Mouse (Mus musculus) erythroid progenitor cell, adult 5-6 weeks (primary cell): ENCODE measurements around the gene St6galnac3. TPM values are rescaled to one million over a fixed set of nuclear protein-coding genes. Genes with fewer than 3 reads are reported as not detected.

ENCODE experiments used
- ATAC-seq: replicated peaks from 2 replicates; pipeline ENCODE4 v1.8.0; 2016; ENCODE audit warnings: moderate number of reproducible peaks, mild to moderate bottlenecking, moderate TSS enrichment, inconsistent platforms; ENCODE audit not compliant: poor library complexity, low FRiP score, severe bottlenecking
- total RNA-seq, 2 experiments: library from RNA; stranded (forward) in 1 of 2; stranded (reverse) in 1 of 2; fragments of 150-400 nt in 1 of 2; fragments of 186-747, 209-891 nt in 1 of 2; gene quantifications; 2 replicates each; pipeline versions ENCODE4 v1.2.3 to v1.2.4; 2015 to 2017; ENCODE audit warnings: low replicate concordance in 2 of 2

St6galnac3 gene
- total RNA-seq, 2 experiments from 2014 or later: 5.4 to 10.7 TPM

DNA sequence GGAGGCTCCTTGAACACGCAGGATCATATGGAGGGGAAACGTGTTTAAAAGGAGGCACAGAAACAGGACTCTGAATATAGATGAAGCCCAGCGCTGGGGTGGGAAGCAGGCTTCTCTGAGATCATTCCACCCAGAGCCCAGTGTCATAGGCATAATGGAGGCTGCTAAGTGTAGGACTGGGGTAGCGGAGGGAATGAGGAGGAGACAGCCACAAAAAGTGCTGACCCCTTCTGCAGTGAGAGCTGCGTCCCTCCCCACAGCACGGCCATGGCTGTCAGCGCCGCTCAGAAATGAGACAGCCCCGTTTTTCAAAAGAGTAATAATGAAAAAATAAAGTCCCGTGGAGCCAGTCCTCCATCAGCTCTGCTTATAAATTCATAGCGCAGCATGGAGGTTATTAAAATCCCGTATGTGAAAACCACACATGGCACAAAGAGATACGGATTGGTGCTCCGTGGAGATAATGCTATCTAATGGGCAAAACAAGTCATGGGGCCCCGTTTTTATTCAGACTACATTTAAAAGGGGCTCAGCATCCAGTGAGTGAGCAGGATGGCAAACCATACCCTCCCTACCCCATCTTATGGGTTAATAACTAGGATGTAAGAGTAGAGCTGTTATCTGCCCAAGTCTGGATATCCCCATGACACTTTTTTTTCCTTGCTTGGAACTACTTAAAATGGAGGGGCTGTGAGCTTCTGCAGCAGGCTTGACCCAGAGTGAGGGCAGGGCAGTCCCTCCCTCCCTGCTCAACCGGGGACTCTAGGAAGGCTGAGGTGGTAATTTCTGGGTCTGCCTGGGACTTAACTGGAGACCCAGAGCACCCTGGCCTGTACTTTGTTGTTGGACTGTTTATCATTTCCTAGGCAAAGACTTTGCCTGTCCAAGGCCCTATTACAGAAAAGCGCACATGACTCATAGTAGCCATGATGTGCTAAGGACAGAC is 288.6 kb downstream of the St6galnac3 start:
- no peak for ATAC-seq

DNA sequence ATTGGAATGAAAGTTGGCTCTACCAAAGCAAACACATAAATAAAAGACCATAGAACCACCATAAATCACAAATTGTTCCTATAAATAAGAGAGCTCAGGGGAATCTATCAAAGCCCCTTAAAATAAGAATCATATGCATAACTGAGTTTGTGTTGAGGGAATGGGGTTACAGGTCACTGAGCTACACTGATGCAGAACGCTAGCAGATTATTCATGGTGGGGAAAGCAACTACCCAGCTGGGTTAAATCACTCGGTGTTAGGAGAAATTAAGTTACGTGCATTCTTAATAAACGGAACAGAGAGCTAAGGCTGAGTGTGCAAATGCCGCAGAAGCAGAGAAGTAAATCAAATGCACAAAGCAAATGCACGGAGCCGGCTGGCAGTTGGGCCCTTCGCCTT is 292.0 kb downstream of the St6galnac3 start:
- no peak for ATAC-seq

DNA sequence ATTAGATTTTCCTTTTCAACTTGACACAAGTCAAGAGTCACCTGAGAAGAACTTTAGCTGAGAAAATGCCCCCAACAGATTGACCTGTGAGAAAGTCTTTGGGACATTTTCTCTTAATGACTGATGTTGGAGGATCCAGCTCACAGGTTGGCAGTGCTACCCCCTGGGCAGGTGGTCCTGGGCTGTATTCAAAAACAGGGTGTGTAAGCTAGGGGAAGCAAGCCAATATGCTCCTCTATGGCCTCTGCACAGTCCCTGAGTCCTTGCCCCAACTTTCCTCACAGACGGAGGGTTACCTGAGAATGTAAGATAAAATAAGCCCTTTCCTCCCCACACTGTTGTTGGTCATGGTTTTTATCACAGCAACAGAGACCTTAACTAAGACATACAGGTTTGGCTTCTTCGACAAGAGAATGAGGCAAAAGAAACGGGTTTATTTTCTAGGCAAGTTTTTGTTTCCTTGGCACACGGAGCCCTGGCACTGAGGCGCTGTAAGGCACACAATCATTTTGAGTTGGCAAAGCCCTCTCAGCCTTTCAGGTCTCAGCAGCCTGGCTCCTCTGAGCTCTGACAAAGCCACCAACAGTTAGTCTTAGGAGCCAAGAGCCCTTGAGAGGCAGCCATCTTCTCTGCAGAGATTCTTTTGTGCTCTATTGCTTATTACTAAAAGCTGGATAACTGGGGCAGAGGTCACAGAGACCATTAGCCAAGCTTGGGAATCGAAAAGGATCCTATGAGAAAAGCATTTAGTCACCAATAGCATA is 292.7 kb downstream of the St6galnac3 start:
- ATAC-seq: no peak

DNA sequence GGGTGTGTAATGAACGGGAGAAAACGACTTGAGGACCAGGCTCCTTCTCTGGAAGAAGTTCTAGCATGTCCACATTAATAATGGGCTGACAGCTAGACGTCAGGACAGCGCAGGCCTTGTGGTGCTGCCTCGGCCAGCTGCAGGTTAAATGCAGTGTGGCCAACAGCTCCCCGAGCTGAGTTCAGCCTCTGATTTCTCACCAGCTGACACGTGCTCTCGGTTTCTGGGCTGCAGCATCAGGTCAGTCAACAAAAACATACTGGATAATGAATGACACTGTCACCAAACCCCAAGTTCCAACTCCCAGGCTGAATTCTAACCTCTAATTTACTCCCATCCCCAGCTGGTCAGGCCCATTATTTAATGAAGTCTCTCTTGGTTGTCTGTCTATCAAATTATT is 295.1 kb downstream of the St6galnac3 start:
- ATAC-seq: no peak

DNA sequence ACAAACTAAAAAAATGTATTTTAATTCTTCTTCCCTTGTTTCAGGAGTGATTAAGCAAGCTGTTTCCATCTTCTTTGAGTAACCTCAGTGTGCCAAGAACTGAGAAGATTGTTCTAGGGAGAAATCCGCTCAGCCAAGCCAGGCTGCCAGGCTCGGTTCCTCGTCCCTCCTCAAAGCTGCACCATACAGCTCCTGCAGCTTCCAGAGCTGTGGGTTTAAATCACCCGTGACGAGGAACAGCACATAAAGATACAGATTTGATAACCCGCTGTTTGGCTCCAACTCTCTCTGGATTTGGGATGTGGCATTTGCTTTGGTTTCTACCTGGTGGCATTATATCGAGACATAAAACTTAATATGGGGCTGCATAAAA is 303.1 kb downstream of the St6galnac3 start:
- no peak for ATAC-seq

DNA sequence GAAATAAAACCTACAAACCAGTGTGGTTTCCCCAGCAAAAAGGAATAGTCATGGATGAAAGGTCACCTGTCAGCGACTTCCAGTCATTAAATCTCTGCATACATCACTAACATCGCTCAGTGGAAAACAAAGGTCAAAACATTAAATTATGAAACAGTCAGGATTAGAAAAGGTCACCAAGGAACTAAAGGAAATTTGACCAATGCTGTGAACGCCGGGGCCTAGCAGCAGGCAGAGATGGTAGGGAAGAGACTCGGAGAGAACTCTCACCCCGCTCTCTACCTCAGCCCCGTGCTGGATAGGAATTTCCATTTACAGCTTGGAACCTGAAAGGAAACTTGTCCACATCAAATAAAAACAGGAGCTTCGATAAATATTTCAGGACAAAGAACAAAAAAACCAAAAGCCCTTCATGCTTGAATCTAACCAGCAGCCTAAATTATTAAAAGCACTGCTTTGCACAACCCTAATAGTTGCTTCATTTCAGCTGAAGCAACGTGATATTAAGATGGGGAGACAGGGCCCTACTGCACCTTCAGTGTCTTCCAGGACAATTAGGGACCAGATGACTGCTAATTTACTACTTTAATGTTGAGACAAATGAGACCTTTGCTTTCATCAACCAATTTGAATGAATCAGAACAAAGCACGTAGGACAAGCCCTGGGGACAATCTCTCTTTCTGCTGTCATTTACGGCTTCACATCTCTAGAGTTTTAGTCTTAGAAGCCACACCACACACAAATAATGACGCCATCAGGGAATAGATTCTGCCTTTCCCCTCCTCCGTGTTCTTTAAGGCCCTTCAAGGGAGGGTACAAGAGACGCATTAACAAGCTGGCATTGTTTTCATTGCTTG is 303.7 kb downstream of the St6galnac3 start:
- no peak for ATAC-seq

DNA sequence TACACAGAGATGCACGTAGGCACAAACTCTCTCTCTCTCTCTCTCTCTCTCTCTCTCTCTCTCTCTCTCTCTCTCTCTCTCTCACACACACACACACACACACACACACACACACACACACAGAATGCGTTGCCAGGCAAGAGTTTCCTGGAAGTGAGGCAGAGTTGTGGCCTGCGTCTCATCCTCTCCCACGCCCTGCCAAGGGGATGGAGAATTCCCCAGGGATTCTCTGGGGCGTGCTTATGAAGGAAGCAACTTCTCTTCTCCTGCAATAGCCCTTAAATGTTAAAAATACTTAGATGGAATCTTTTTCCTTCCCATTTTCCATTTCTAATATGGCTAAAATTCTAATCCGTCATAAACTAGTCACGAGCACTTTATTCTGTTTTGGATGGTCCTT is 305.6 kb downstream of the St6galnac3 start:
- no peak for ATAC-seq

DNA sequence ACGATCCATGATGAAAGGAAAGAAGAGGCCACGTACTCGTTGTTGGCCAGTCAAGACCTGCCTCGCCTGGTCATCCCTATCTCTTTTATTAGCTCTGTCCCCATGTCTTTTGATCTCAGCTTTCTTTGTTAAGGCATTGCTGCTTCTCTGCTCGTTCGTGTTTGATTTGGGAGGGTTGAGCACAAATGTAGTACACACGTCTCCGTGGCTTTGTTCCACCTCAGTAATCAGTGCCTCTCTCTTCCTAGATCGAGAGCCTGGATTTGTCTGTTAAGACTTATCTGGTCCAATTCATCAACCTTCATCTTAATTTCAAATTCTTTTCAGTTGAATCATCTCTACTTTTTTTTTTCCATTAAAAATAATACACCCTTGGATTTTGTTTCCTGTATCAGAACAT is 308.0 kb downstream of the St6galnac3 start:
- ATAC-seq: no peak

DNA sequence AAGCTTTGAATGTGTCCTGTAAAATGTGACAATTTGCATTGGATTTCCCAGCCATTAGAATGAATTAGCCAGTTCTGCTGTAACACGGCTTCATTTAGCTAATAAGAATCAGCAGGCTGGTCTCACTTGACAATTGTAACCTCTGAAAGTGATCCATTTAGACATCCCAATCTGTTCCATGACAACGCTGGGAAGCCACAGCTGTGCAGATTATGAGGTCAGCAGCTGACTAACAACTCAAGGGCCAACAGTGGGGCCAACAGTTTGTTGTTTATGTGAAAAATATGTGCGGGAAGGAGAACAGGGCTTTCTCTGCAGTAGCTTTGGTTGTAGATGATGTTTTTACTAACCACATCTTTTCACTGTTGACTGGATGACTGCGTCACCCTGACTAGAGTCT is 308.6 kb downstream of the St6galnac3 start:
- ATAC-seq: no peak

DNA sequence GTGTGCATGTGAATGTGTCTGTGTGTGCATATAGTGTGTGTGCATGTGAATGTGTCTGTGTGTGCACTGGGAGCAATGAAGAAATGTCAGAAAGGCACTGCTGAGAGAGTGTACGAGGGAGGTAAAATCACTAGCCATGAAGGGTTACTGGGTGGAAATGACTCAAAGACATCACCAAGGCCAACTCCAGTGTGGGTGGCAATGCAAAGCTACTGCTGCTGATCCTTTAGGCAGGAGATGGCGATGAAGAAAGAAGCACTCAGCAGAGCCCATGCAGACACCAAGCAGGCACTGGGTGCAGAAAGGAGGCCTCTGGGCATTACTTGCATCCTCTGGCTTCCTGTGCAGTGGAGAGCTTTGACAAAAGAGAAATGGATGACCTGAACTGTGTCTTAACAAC is 310.8 kb downstream of the St6galnac3 start:
- ATAC-seq: no peak

DNA sequence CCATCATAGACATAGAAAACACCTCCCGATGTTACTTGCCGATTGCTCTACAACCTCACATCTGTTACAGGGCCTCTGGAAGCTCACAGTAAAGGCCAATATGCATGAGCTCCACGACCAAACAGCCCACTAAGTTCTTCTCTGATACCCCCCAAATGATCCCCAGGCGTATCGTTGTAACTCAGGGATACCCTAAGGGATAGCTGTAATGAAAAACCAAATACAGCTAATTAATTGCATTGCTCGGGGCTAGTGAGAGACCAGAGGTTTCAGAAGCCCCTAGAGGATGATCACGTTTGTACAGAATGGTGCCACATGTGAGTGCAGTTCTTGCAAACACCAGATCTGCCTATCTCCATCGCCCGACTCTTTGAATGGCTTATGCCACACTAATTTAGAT is 315.7 kb downstream of the St6galnac3 start:
- no peak for ATAC-seq

DNA sequence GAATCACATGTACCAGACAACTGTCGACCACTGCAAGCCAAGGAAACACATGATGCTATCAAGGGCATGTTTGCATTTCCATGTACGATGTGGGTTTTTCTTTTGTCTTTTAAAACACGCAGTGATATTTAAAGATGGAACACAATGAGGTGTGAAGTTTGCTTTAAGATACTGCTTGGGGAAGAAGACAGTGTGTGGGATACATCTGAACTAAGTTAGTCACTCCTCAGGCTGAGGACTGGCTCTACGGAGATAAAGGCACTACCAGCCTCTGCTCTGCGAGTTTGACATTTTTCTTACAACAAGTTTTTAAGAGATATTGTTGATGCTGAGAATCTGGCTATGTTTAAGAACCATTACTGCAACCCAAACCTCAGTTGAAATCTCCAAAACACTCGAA is 316.6 kb downstream of the St6galnac3 start:
- ATAC-seq: no peak

DNA sequence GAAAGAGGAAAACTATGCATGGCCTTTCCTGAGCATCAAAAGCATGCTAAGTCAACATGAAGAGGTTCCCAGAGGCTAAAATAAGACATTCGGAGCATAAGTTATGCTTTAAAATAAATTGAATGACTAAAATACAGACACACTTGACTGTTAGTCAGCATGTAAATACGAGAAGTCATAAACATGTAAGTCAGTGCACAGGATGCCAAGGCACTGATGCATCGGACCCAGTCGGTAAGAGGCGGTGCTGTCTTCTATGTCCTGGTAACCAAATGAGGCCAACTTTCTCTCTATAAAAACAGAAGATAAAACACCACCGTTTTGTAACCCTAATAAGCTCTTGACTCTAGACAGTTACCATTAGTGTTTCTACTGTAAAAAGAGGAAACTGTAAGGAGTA is 317.3 kb downstream of the St6galnac3 start:
- no peak for ATAC-seq

DNA sequence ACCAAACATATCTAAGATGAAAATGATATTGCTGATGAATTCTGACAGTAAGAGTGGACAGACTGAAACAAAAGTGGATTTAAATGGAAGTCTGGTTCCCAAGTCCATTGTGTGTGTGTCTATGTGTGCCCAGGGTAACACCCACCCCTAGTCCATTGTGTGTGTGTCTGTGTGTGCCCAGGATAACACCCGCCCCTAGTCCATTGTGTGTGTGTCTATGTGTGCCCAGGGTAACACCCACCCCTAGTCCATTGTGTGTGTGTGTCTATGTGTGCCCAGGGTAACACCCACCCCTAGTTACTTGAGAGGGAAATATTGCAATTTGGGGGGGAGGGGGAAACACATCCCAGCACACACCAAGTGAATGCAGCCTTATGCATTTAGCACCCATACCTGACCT is 318.1 kb downstream of the St6galnac3 start:
- ATAC-seq: no peak

DNA sequence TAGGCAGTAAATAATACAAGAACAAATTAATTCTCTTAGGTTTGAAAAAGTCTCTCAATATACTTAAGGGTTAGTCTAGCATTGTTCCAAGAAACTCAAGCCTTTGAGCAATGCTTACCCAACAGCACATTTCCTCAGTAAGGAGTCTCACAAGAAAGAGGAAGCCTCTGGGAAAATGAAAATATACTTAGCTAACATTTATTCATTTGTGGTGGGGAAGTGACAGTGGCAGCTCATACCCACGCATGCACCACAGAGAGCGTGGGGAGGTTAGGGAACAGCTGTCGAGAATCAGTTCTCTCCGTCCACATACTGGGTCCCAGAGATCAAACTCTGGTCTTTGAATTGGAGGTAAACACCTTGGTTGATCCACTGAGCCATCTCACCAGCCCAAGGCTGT is 318.8 kb downstream of the St6galnac3 start:
- no peak for ATAC-seq

DNA sequence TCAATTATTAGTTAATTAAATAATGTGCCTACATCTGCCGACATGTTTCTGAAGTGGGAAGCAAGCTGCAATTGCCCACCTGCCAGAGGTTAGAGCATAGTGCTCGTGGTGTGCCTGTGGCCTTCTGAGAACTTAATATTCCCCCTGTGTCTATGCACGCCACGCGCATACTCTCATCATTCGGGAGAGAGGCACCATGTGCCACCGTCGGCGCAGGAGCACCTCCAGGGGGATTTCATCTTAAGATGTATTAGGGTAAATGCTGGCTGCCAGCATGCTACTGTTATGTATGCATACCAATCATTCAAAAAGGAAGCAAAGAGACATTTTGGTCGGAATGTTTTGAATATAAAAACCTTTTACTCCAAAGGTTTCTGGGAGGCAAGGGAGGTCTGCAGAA is 319.3 kb downstream of the St6galnac3 start:
- ATAC-seq: no peak

DNA sequence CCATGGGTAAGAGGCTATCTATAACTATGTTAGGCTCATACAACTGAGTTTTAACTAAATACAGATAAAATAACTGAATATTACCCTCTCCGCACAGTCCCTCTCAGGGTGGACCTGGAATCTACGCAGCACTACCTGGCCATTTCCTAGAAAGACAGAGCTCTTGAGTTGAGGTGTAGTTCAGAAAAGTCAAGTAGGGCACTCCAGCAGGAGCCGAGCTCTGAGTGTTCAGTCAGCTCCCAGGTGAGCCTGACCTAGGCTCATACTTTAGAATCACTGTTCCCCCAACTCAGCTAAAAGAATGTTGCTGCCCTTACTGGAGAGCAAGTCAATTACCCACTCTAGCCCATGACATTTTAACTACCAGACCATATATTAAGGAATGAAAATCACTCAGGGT is 324.7 kb downstream of the St6galnac3 start:
- ATAC-seq: no peak

DNA sequence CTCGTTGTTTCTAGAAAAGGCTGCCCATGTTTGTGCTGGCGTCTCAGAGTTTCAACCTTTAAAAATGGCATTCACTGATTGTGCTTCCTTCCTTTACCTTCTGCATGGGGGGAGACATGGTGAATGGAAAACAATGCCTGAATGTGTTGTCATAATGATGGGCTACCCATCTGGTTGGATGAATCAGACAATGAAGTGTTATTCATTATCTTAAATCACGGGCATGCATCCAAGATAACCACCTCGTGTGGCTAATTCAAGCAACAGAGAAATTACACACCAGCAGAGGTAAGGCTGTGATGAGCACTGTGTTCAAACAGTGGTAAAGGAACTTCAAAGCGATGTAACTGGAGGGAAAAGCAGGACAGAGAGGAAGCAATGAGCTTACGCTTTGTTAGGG is 325.4 kb downstream of the St6galnac3 start:
- ATAC-seq: no peak

DNA sequence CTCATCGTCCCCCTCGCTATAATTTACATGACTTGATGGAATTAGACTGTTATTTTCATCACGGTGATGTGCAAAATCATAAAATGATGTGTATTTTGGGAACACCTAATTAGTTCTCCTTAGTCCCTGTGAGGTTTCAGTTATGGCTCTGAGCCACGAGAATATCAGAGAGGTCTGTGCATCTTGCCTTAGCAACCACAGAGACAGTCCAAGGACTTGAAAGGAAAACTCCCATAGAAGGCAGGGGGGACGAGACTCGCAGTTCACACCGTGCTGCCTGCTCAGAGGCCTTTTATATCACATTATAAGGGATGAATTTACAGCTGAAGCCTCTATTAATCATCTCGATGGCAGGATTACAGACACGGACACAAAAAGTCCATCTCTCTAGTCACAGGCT is 327.2 kb downstream of the St6galnac3 start:
- ATAC-seq: no peak

DNA sequence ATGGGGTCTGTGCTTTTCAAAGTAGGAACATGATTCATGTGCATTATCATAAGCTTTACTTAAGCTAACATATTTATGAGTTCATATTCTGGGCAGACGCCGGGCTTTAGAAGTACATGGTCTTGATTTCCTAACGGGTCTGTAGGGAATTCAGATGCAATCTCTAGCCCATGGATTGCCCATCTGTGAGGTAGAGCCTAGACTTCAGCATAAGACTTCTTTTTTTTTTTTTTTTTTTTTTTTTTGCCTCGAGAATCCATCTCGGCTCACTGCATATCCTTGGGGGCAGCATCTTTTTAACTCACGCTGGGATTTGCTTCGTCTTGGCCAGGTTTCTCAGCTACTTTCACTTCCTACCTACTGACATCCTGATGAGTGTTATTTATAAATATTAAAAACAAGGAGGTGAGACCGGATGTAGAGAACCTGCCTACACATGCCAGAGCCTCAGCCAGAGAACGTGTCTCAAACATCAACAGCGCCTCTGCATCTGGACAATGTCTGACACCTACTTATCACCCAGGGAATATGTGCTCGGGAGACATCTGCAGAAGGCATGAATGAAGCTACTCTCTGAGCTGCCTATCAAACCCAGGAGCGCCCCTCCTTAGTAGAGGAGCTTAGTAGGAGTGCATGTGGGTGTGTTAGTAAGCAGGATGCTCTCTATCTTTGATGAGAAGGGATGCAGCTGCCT is 328.5 kb downstream of the St6galnac3 start:
- ATAC-seq: no peak
